Mouse (Mus musculus) embryo, embryonic 10 days (tissue): ENCODE data around the gene Mucl2.
"Not testable (repeated sequence)": the region's sequence is repeated elsewhere in the genome, so short reads cannot be mapped to it uniquely, and the experiment has no call there.

Experiments used
- DNase-seq: peaks from one replicate; pipeline ENCODE4 v3.0.0-alpha.2; 2015; ENCODE audit warnings: low spot score

Gene Mucl2

DNA sequence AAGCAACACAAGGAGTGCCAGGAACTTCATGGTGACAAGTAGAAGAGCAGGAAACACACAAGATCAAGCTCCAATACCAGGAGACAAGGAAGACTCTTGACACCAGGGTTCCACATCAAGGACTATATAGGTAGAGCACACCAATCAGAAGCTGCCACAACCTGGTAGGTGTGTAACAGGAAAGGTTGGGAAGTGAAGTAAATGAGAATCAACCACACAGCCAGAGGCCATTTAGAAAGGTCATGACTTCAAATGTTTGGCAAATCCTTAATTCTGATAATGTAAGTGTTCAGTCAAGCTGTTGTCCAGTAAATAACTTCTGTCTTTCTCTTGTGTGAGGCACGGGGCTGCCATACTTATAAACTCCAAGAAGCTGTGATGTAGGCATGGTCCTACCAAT, at the start of gene Mucl2:
Gene Mucl2, minus strand, starts transcription at position 101 of the 400 bp plus-strand sequence.
- DNase-seq = no peak

DNA sequence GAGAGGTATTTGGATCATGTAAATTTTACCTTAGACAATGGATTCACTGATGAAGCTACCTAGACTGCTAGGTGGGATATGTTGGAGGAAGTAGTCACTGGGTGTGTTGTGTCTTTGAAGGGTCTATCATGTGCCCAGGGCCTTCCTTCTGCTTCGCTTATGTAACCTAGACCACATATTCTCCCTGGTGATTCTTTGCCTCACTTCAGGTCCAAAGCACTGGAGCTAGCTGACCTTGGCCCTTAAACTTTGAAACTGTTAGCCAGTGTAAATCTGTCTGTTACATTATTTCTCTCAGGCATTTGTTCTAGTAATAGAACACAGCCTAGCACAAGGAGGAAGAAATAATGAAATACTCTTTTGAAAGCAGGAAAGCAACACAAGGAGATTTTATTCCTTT, 13.9 kb upstream of the Mucl2 start:
- not testable (repeated sequence) for DNase-seq
